ENCODE assay signal across 8 mouse cellular contexts in genomic region chr9:121669348-121669791, GRCm38 (mm10). TPM values are rescaled to one million over a fixed set of nuclear protein-coding genes. Genes with fewer than 3 reads are reported as not detected.
DNase-seq lines count a peak whose midpoint lies in the region; ATAC-seq and TF ChIP-seq lines count a peak whose summit lies in the region.

No protein-coding gene starts in this region.

- peaks cover 8% of the 10 kb centered on the region; the same call in 1 of the 2 replicates for H3K27me3 ChIP-seq in liver, embryonic 14.5 days (ENCODE audit: control insufficient read depth, insufficient read depth, low read length)
- no peaks in the 10 kb centered on the region for H3K27me3 ChIP-seq in testis, adult 2 months (ENCODE audit: control insufficient read depth, insufficient read depth, low read length)

- H3K9ac ChIP-seq in liver, embryonic 14.5 days (replicated peaks) = no peak overlapping the region

- 0 out of 2 replicates have a peak overlapping the region, but pooled peaks have one; percentile 0 for H3K4me3 ChIP-seq in cortical plate, adult 2 months (ENCODE audit: insufficient read depth, low read length)
- no peak overlapping the region for H3K4me3 ChIP-seq in liver, embryonic 14.5 days (ENCODE audit: insufficient read depth in 1 of 2, low read depth in 2 of 2, low read length in 2 of 2)
- peak overlapping the region; percentile 43 for H3K4me3 ChIP-seq in testis, adult 2 months (ENCODE audit: control insufficient read depth, low read depth, low read length)

- no peak for TF ChIP-seq POLR2A in cortical plate, adult 2 months (IDR thresholded peaks at IDR 0.05; ENCODE audit: extremely low read depth, insufficient read depth, low read length)
- no peak for TF ChIP-seq POLR2A in testis, adult 2 months (IDR thresholded peaks at IDR 0.05; ENCODE audit: control insufficient read depth, low read depth, low read length)

- H3K27ac ChIP-seq in cortical plate, adult 2 months (ENCODE audit: insufficient read depth, low read length) = no peak overlapping the region
- no peak overlapping the region for H3K27ac ChIP-seq in liver, embryonic 14.5 days
- H3K27ac ChIP-seq in testis, adult 2 months (ENCODE audit: control insufficient read depth, insufficient read depth, low read depth, low read length) = no peak overlapping the region

- H3K36me3 ChIP-seq in liver, embryonic 14.5 days (replicated peaks; ENCODE audit: control insufficient read depth, insufficient read depth, low read depth) = no peaks in the 10 kb centered on the region
- H3K36me3 ChIP-seq in testis, adult 2 months (ENCODE audit: control insufficient read depth, insufficient read depth, low read length) = no peaks in the 10 kb centered on the region

- H3K4me2 ChIP-seq in liver, embryonic 14.5 days (ENCODE audit: low read depth) = peak overlapping the region; percentile 38

- DNase-seq in cerebellum, postnatal 10 days = peak; percentile 77 to 83
- no peak for DNase-seq in cerebellum, adult 9-11 months
- peak; percentile 61 to 75 for DNase-seq in gastrocnemius, postnatal 4 days (ENCODE audit: low spot score in 2 of 2)
- DNase-seq in liver, embryonic 14.5 days (ENCODE audit: low read depth in 3 of 3, low spot score in 3 of 3) = no peak
- peak; percentile 48 to 67 for DNase-seq in natural killer cell, adult 2 months (ENCODE audit: low spot score in 2 of 2)

- TF ChIP-seq CTCF in cortical plate, adult 2 months (IDR thresholded peaks at IDR 0.05; ENCODE audit: extremely low read depth, insufficient read depth, low read length) = peak; percentile 22; the same call in 1 of the 2 replicates
- peak; percentile 79 for TF ChIP-seq CTCF in liver, embryonic 14.5 days (IDR thresholded peaks at IDR 0.05; ENCODE audit: low read depth)
- peak; percentile 37; the same call in 1 of the 2 replicates for TF ChIP-seq CTCF in testis, adult 2 months (IDR thresholded peaks at IDR 0.05; ENCODE audit: control insufficient read depth, insufficient read depth, insufficient replicate concordance, low read depth, low read length)

- TF ChIP-seq EP300 in liver, embryonic 14.5 days (IDR thresholded peaks at IDR 0.05; ENCODE audit: low read depth) = no peak

- ATAC-seq in inflammation-experienced regulatory T-cells, adult 6 months = peak; percentile 62
- no peak for ATAC-seq in liver, embryonic 14.5 days (ENCODE audit: insufficient read depth)

- 1% methylated on average over 28 of the region's 28 CpGs for WGBS in liver, embryonic 14.5 days (ENCODE audit: insufficient replicate concordance)

- H3K4me1 ChIP-seq in cortical plate, adult 2 months (ENCODE audit: control insufficient read depth, insufficient read depth, low read length) = 0 out of 2 replicates have a peak, but pooled peaks cover 4% of the 10 kb centered on the region
- peaks cover 0 to 5% of the 10 kb centered on the region in 2 experiments; a peak in 1 of 4 replicates for H3K4me1 ChIP-seq in liver, embryonic 14.5 days (replicated peaks; ENCODE audit: control insufficient read depth in 2 of 2, insufficient read depth in 2 of 2, low read length in 1 of 2)
- H3K4me1 ChIP-seq in testis, adult 2 months (ENCODE audit: control insufficient read depth, insufficient read depth, low read length) = peaks cover 14% of the 10 kb centered on the region

- H3K9me3 ChIP-seq in liver, embryonic 14.5 days (ENCODE audit: control insufficient read depth, low read length) = no peaks in the 10 kb centered on the region

RNA-seq across cellular contexts. Expression of gene Vipr1, which starts 26.9 kb away (rescaled TPM):
- polyA plus RNA-seq in cortical plate, adult 2 months (2012; rRNA removed) = 26.7 and 27.4 TPM in 2 replicates
- total RNA-seq in gastrocnemius, postnatal 4 days (2021) = under 1 TPM; 0.21 to 0.66 TPM
- polyA plus RNA-seq in inflammation-experienced regulatory T-cells, adult 6 months (2017; shearing (Covaris generic)) = 1 to 10 TPM in 2 of 3 experiments, under 1 TPM in 1; 0.98 to 2.4 (median 1.8) TPM
- polyA plus RNA-seq in liver, embryonic 14.5 days (2012; rRNA removed) = 0.17 and 0.26 TPM in 2 replicates
- 0.46 and 0.59 TPM in 2 replicates for polyA plus RNA-seq in liver, embryonic 14.5 days (2014; fragmentation: Nextera tagmentation; extraction: Ambion mirVana)
- polyA plus RNA-seq in testis, adult 2 months (2012; rRNA removed) = 0.42 and 0.96 TPM in 2 replicates

RNA-seq across cellular contexts. Expression of gene Lyzl4, which starts 27.5 kb away (rescaled TPM):
- 1.6 and 1.7 TPM in 2 replicates for polyA plus RNA-seq in cortical plate, adult 2 months (2012; rRNA removed)
- total RNA-seq in gastrocnemius, postnatal 4 days (2021) = 1 to 10 TPM in 1 of 2 experiments, under 1 TPM in 1; 0.81 to 1.2 TPM
- polyA plus RNA-seq in inflammation-experienced regulatory T-cells, adult 6 months (2017; shearing (Covaris generic)) = not detected
- polyA plus RNA-seq in liver, embryonic 14.5 days (2012; rRNA removed) = not detected in 2 replicates
- 0.15 TPM in 1 of 2 replicates, not detected in the other for polyA plus RNA-seq in liver, embryonic 14.5 days (2014; fragmentation: Nextera tagmentation; extraction: Ambion mirVana)
- polyA plus RNA-seq in testis, adult 2 months (2012; rRNA removed) = 136 and 145 TPM in 2 replicates

RNA-seq across cellular contexts. Expression of gene Sec22c, which starts 35.9 kb away (rescaled TPM):
- 13.9 and 15.4 TPM in 2 replicates for polyA plus RNA-seq in cortical plate, adult 2 months (2012; rRNA removed)
- 1 to 10 TPM; 6.8 to 8.5 TPM for total RNA-seq in gastrocnemius, postnatal 4 days (2021)
- polyA plus RNA-seq in inflammation-experienced regulatory T-cells, adult 6 months (2017; shearing (Covaris generic)) = 10 to 100 TPM in 2 of 3 experiments, 1 to 10 TPM in 1; 9.1 to 19.1 (median 17.1) TPM
- 1.6 and 1.8 TPM in 2 replicates for polyA plus RNA-seq in liver, embryonic 14.5 days (2012; rRNA removed)
- 2.2 and 2.9 TPM in 2 replicates for polyA plus RNA-seq in liver, embryonic 14.5 days (2014; fragmentation: Nextera tagmentation; extraction: Ambion mirVana)
- 9.7 and 11.0 TPM in 2 replicates for polyA plus RNA-seq in testis, adult 2 months (2012; rRNA removed)

RNA-seq across cellular contexts. Expression of gene Ss18l2, which starts 40.8 kb away (rescaled TPM):
- polyA plus RNA-seq in cortical plate, adult 2 months (2012; rRNA removed) = 119 and 120 TPM in 2 replicates
- 10 to 100 TPM; 80.4 to 80.8 TPM for total RNA-seq in gastrocnemius, postnatal 4 days (2021)
- 10 to 100 TPM; 45.5 to 68.0 (median 63.4) TPM for polyA plus RNA-seq in inflammation-experienced regulatory T-cells, adult 6 months (2017; shearing (Covaris generic))
- polyA plus RNA-seq in liver, embryonic 14.5 days (2012; rRNA removed) = 23.4 and 24.8 TPM in 2 replicates
- polyA plus RNA-seq in liver, embryonic 14.5 days (2014; fragmentation: Nextera tagmentation; extraction: Ambion mirVana) = 76.8 and 83.3 TPM in 2 replicates
- polyA plus RNA-seq in testis, adult 2 months (2012; rRNA removed) = 10.1 and 11.6 TPM in 2 replicates

RNA-seq across cellular contexts. Expression of gene Nktr, which starts 49.6 kb away (rescaled TPM):
- polyA plus RNA-seq in cortical plate, adult 2 months (2012; rRNA removed) = 127 and 133 TPM in 2 replicates
- 100 to 1,000 TPM in 1 of 2 experiments, 10 to 100 TPM in 1; 75.2 to 104 TPM for total RNA-seq in gastrocnemius, postnatal 4 days (2021)
- polyA plus RNA-seq in inflammation-experienced regulatory T-cells, adult 6 months (2017; shearing (Covaris generic)) = 100 to 1,000 TPM; 108 to 126 (median 117) TPM
- polyA plus RNA-seq in liver, embryonic 14.5 days (2012; rRNA removed) = 29.5 and 41.5 TPM in 2 replicates
- polyA plus RNA-seq in liver, embryonic 14.5 days (2014; fragmentation: Nextera tagmentation; extraction: Ambion mirVana) = 18.5 and 24.0 TPM in 2 replicates
- polyA plus RNA-seq in testis, adult 2 months (2012; rRNA removed) = 58.4 and 61.9 TPM in 2 replicates

Comparison
In these comparisons a context has a peak if more than half of its experiments do, and no peak if none do; other contexts are left out.
1. DNase-seq: peak in cerebellum, postnatal 10 days (2 of 2), gastrocnemius, postnatal 4 days (2 of 2) and natural killer cell, adult 2 months (2 of 2); none in cerebellum, adult 9-11 months (single experiment) and liver, embryonic 14.5 days (0 of 3).
2. H3K4me3 ChIP-seq: peak in cortical plate, adult 2 months (single experiment) and testis, adult 2 months (single experiment); none in liver, embryonic 14.5 days (0 of 2).
3. CTCF ChIP-seq: peak in every context shown above with its lines; median percentile 79 in liver, embryonic 14.5 days; 37 in testis, adult 2 months; 22 in cortical plate, adult 2 months.
4. RNA of gene Lyzl4, which starts 27.5 kb away (polyA plus RNA-seq): 136 to 145 TPM in testis, adult 2 months; 1.6 to 1.7 TPM in cortical plate, adult 2 months, 0.15 TPM in liver, embryonic 14.5 days and not detected in inflammation-experienced regulatory T-cells, adult 6 months; every median in the first group is over 10 times any median in the second.